In the genomic region with DNA sequence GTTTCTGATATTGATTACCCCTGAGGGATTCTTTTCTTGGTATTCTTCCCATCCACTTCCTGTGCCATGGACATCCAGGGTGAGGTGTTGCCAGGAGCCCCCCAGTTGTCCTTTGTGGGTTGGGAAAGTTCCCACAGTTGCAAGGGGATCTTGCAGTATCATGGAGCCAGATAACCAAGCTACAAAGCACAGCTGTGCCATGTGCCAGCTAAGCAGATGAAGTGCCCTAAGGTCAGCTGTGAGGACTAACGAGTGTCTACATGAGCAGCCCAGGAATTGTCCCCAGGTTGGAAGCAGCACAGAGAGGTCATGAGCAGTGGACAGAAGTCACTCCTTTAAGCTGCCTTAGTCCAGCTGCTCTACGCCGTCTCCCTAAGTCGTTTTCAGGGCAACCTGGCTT, we compare ENCODE assay signal across 18 mouse cellular contexts.
"Had no signal": no experiment of that assay in that cellular context is flagged by ENCODE, and none has a peak within 500 bp of the region (broad histone marks: within the 10 kb centered on the region; RNA-seq: fewer than 3 reads in every experiment).

No protein-coding gene starts in this region.

- H3K9ac ChIP-seq: liver, embryonic 14.5 days; lung, embryonic 14.5 days; midbrain, embryonic 13.5 days; midbrain, embryonic 15.5 days; neural tube, embryonic 13.5 days; neural tube, embryonic 15.5 days had no signal

- H3K4me2 ChIP-seq: lung, embryonic 14.5 days; midbrain, embryonic 13.5 days; midbrain, embryonic 15.5 days; neural tube, embryonic 13.5 days; neural tube, embryonic 15.5 days had no signal

- H3K9me3 ChIP-seq: megakaryocyte, embryonic 14.5 days; midbrain, embryonic 13.5 days; midbrain, embryonic 15.5 days; neural tube, embryonic 13.5 days; neural tube, embryonic 15.5 days had no signal

- H3K4me1 ChIP-seq: midbrain, embryonic 13.5 days; midbrain, embryonic 15.5 days had no signal

- ATAC-seq: midbrain, embryonic 13.5 days; midbrain, embryonic 15.5 days had no signal

- H3K27me3 ChIP-seq: megakaryocyte, embryonic 14.5 days; midbrain, embryonic 13.5 days; midbrain, embryonic 15.5 days; neural tube, embryonic 13.5 days; neural tube, embryonic 15.5 days had no signal

- DNase-seq: lung, adult 18-20 months; lung, embryonic 14.5 days; lung, postnatal 10 days; lung, postnatal 36 days; retina, postnatal 1 day; right cerebral cortex, adult 18-20 months; right cerebral cortex, postnatal 25 days; spleen, adult 18-20 months; thymus, adult 2 months; thymus, postnatal 25 days; thymus, postnatal 4 days had no signal

- H3K4me3 ChIP-seq: megakaryocyte, embryonic 14.5 days; midbrain, embryonic 13.5 days; midbrain, embryonic 15.5 days; neural tube, embryonic 13.5 days; neural tube, embryonic 15.5 days had no signal

- H3K27ac ChIP-seq: liver, embryonic 14.5 days; macrophage; midbrain, embryonic 13.5 days; midbrain, embryonic 15.5 days; neural tube, embryonic 13.5 days; neural tube, embryonic 15.5 days had no signal
